Mouse (Mus musculus) CH12.LX (cell line): ENCODE results near the gene Grm8. TPM values are rescaled to one million over a fixed set of nuclear protein-coding genes. Genes with fewer than 3 reads are reported as not detected.

Experiments used
- DNase-seq: peaks from one replicate; pipeline ENCODE4 v3.0.0-alpha.2; 2013; ENCODE audit errors: extremely low read depth
- H3K27ac ChIP-seq: 2 replicates; pipeline ENCODE4 v1.5.1; 2012; ENCODE audit warnings: low read depth, mild to moderate bottlenecking, control low read depth, moderate library complexity; ENCODE audit not compliant: insufficient read depth
- H3K27me3 ChIP-seq: replicated peaks from 2 replicates; pipeline ENCODE3; 2012; ENCODE audit warnings: inconsistent platforms
- H3K36me3 ChIP-seq, 2 experiments: replicated peaks in 1 of 2; 2 replicates each; pipeline versions ENCODE3 to v1.6.1; 2012; ENCODE audit warnings: inconsistent platforms in 1 of 2, low read length in 1 of 2, mild to moderate bottlenecking in 1 of 2, mixed read lengths in 1 of 2, moderate library complexity in 1 of 2; ENCODE audit not compliant: control insufficient read depth in 1 of 2, insufficient read depth in 1 of 2
- H3K4me1 ChIP-seq, 2 experiments: 2 replicates each; pipeline ENCODE4 v1.6.1; 2012; ENCODE audit warnings: inconsistent platforms in 1 of 2, moderate library complexity in 1 of 2; ENCODE audit not compliant: insufficient read depth in 2 of 2, control insufficient read depth in 1 of 2
- H3K4me2 ChIP-seq: 2 replicates; pipeline ENCODE4 v1.6.1; 2012; ENCODE audit warnings: low read depth, mild to moderate bottlenecking, control low read depth; ENCODE audit not compliant: poor library complexity, insufficient read depth, severe bottlenecking
- H3K4me3 ChIP-seq, 3 experiments: fragments of 150-350 bp in 1 of 3; sonication (generic) in 1 of 3; replicated peaks in 1 of 3; 2 replicates each; pipeline versions ENCODE3 to v1.5.1; 2011 to 2012; ENCODE audit warnings: low read depth in 2 of 3, low read length in 2 of 3, mild to moderate bottlenecking in 2 of 3, moderate library complexity in 2 of 3, control low read depth in 1 of 3, improper control_type of control experiment in 1 of 3, inconsistent platforms in 1 of 3, mixed read lengths in 1 of 3; ENCODE audit not compliant: poor library complexity in 1 of 3
- H3K79me2 ChIP-seq: replicated peaks from 2 replicates; pipeline ENCODE4 v1.6.1; 2012; ENCODE audit warnings: mild to moderate bottlenecking, moderate library complexity; ENCODE audit not compliant: control insufficient read depth, poor library complexity, insufficient read depth, severe bottlenecking; ENCODE audit errors: extremely low read depth
- H3K9ac ChIP-seq: 2 replicates; pipeline ENCODE4 v1.6.1; 2012; ENCODE audit warnings: low read depth, mild to moderate bottlenecking, control low read depth, moderate library complexity; ENCODE audit not compliant: insufficient read depth
- H3K9me3 ChIP-seq: replicated peaks from 2 replicates; pipeline ENCODE3; 2012; ENCODE audit warnings: low read length, inconsistent platforms, mixed read lengths
- CHD1 ChIP-seq: IDR thresholded peaks from 2 replicates; pipeline ENCODE4 v1.6.1; 2012; ENCODE audit warnings: low read depth, low read length, improper control_type of control experiment, inconsistent platforms
- E2F4 ChIP-seq: IDR thresholded peaks from 2 replicates; pipeline ENCODE4 v1.6.1; 2011; ENCODE audit warnings: low read depth, low read length, improper control_type of control experiment; ENCODE audit not compliant: insufficient replicate concordance
- EP300 ChIP-seq: IDR thresholded peaks from 2 replicates; pipeline ENCODE4 v1.6.1; 2011; ENCODE audit warnings: low read length, improper control_type of control experiment
- ETS1 ChIP-seq: conservative IDR thresholded peaks from 2 replicates; pipeline ENCODE4 v1.6.1; 2012; ENCODE audit warnings: low read depth, mild to moderate bottlenecking, inconsistent platforms, low read length, improper control_type of control experiment, moderate library complexity
- GABPA ChIP-seq: IDR thresholded peaks from 2 replicates; pipeline ENCODE4 v1.6.1; 2012; ENCODE audit warnings: low read depth, low read length, improper control_type of control experiment, inconsistent platforms; ENCODE audit not compliant: insufficient replicate concordance
- JUN ChIP-seq: IDR thresholded peaks from 2 replicates; pipeline ENCODE4 v1.6.1; 2011; ENCODE audit warnings: low read depth, mild to moderate bottlenecking, low read length, improper control_type of control experiment, moderate library complexity; ENCODE audit not compliant: insufficient read depth
- JUND ChIP-seq: conservative IDR thresholded peaks from 2 replicates; pipeline ENCODE4 v1.6.1; 2011; ENCODE audit warnings: low read depth, low read length, improper control_type of control experiment
- MAFK ChIP-seq: IDR thresholded peaks from 2 replicates; pipeline ENCODE4 v1.6.1; 2011; ENCODE audit warnings: low read length, improper control_type of control experiment; ENCODE audit not compliant: insufficient replicate concordance
- MAX ChIP-seq: IDR thresholded peaks from 2 replicates; pipeline ENCODE4 v1.6.1; 2011; ENCODE audit warnings: low read length, improper control_type of control experiment
- MAZ ChIP-seq: IDR thresholded peaks from 2 replicates; pipeline ENCODE4 v1.6.1; 2012; ENCODE audit warnings: low read depth, mild to moderate bottlenecking, inconsistent platforms, low read length, improper control_type of control experiment, moderate library complexity
- MXI1 ChIP-seq: IDR thresholded peaks from 2 replicates; pipeline ENCODE4 v1.6.1; 2011; ENCODE audit warnings: mild to moderate bottlenecking, low read depth, low read length, improper control_type of control experiment
- NELFE ChIP-seq: IDR thresholded peaks from 2 replicates; pipeline ENCODE4 v1.6.1; 2011; ENCODE audit warnings: low read depth, low read length, improper control_type of control experiment
- POLR2A ChIP-seq: IDR thresholded peaks from 2 replicates; pipeline ENCODE4 v1.6.1; 2011; ENCODE audit warnings: low read depth, mild to moderate bottlenecking, improper control_type of control experiment, low read length
- SMC3 ChIP-seq: IDR thresholded peaks from 2 replicates; pipeline ENCODE4 v1.6.1; 2011; ENCODE audit warnings: low read depth, low read length, improper control_type of control experiment
- TCF12 ChIP-seq: IDR thresholded peaks from 2 replicates; pipeline ENCODE4 v1.6.1; 2014; ENCODE audit warnings: low read depth, mild to moderate bottlenecking, inconsistent platforms, low read length, improper control_type of control experiment
- USF1 ChIP-seq: IDR thresholded peaks from 2 replicates; pipeline ENCODE4 v1.6.1; 2014; ENCODE audit warnings: low read depth, mild to moderate bottlenecking, inconsistent platforms, low read length, improper control_type of control experiment
- ZC3H11A ChIP-seq: IDR thresholded peaks from 2 replicates; pipeline ENCODE4 v1.6.1; 2012; ENCODE audit warnings: low read depth, mild to moderate bottlenecking, inconsistent platforms, low read length, improper control_type of control experiment
- ZKSCAN1 ChIP-seq: IDR thresholded peaks from 2 replicates; pipeline ENCODE4 v1.6.1; 2012; ENCODE audit warnings: low read depth, inconsistent platforms, low read length, improper control_type of control experiment, borderline replicate concordance
- ZMIZ1 ChIP-seq: IDR thresholded peaks from 2 replicates; pipeline ENCODE4 v1.6.1; 2012; ENCODE audit warnings: low read depth, mild to moderate bottlenecking, inconsistent platforms, low read length, improper control_type of control experiment
- dilution Hi-C: fragments of 300-500 bp; cut with MboI; formaldehyde crosslinking; loops from 2 replicates; pipeline ENCODE4 v1.14.3; 2020; ENCODE audit warnings: low sequenced_read_pairs; ENCODE audit not compliant: extremely low pct_unique_long_range_greater_than_20kb, extremely low pct_ligation_motif_present
- in situ Hi-C: fragments of 300-500 bp; cut with MboI; formaldehyde crosslinking; loops from 3 replicates; pipeline ENCODE4 v1.14.3; 2019; ENCODE audit warnings: low sequenced_read_pairs, low pct_ligation_motif_present, low pct_unique_long_range_greater_than_20kb, mixed read lengths
- polyA plus RNA-seq: library from polyadenylated mRNA; unstranded; fragments of >175 nt; gene quantifications from 2 replicates; pipeline ENCODE4 v1.2.1, GENCODE M21; 2012; ENCODE audit warnings: low read depth; ENCODE audit not compliant: insufficient read length
- total RNA-seq, 2 experiments: library from RNA; depleted of rRNA; stranded (reverse); fragments of 300-350 nt in 1 of 2; fragments of >200 nt in 1 of 2; gene quantifications; 2 replicates each; pipeline ENCODE4 v1.2.3; 2012 to 2014

Grm8 gene
- total and polyA plus RNA-seq, 3 experiments, result 0.08 to 0.72 (median 0.21) TPM

DNA sequence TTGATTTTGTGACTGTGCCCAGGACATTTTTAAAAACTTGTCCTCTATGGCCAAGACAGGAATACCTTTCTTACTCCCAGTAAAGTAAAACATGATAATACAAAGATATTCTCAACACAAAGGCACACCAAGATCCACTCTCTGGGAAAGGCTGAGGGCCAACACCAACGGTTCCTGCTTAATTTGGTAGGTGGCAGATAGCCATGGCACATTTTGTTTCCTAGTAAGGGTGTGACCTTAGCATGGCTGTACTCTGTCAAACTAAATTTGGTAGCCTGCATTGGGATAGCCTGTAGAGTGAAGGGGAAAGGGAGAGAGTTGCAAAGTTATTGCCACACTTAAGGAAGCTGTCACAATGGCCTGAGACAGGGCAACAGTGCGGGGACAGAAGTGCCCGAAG lies 128.0 kb downstream of the Grm8 start:
- no peak overlapping the region for H3K27ac ChIP-seq
- in situ Hi-C loops (no loop called here), dilution Hi-C loops (no loop called here)
- H3K4me2 ChIP-seq, result no peak overlapping the region
- H3K79me2 ChIP-seq, result no peaks in the 10 kb centered on the region
- no peaks in the 10 kb centered on the region for H3K27me3 ChIP-seq
- H3K9me3 ChIP-seq, result no peaks in the 10 kb centered on the region
- no peaks in the 10 kb centered on the region for H3K4me1 ChIP-seq
- H3K4me3 ChIP-seq, result no peak overlapping the region
- TF ChIP-seq ZKSCAN1, result no peak
- no peak for TF ChIP-seq SMC3
- no peak for TF ChIP-seq POLR2A
- TF ChIP-seq JUND, result no peak
- TF ChIP-seq MAX, result no peak
- no peak for TF ChIP-seq CHD1
- no peak for TF ChIP-seq ZC3H11A
- TF ChIP-seq ETS1, result no peak
- TF ChIP-seq MAZ, result no peak
- TF ChIP-seq NELFE, result no peak
- TF ChIP-seq, all 38 proteins: peak for 0
- Histone ChIP-seq H3K36me3 (no peaks in the 10 kb centered on the region), H3K9ac (no peak overlapping the region)
- DNase-seq, result no peak

GRCm38 (mm10) chr6:27997250-27997649 lies 137.7 kb downstream of the Grm8 start:
- DNase-seq, result no peak

GRCm38 (mm10) chr6:27991241-27991640 lies 143.7 kb downstream of the Grm8 start:
- TF ChIP-seq NELFE, result no peak
- no peak for TF ChIP-seq ETS1
- TF ChIP-seq GABPA, result no peak
- no peak for TF ChIP-seq USF1
- no peak for TF ChIP-seq MXI1
- no peak for TF ChIP-seq JUN
- TF ChIP-seq E2F4, result no peak
- TF ChIP-seq EP300, result no peak
- no peak for TF ChIP-seq TCF12
- Histone ChIP-seq H3K27ac (no peak overlapping the region), H3K4me3 (no peak overlapping the region), H3K9ac (no peak overlapping the region), H3K4me1 (peaks cover 3 to 7% of the 10 kb centered on the region in 2 experiments; a peak in 2 of 4 replicates), H3K9me3 (no peaks in the 10 kb centered on the region), H3K27me3 (no peaks in the 10 kb centered on the region), H3K36me3 (no peaks in the 10 kb centered on the region), H3K4me2 (no peak overlapping the region), H3K79me2 (no peaks in the 10 kb centered on the region)
- dilution Hi-C loops (no loop called here), in situ Hi-C loops (loop anchor here (25.0 kb wide), 1 partner anchor 329 kb away; no protein-coding TSS in a partner anchor)
- no peak for DNase-seq

More at GRCm38 (mm10) chr6:27997250-27997649, 137.7 kb downstream of the Grm8 start:
- Histone ChIP-seq H3K36me3 (no peaks in the 10 kb centered on the region), H3K4me1 (peaks cover 2 to 7% of the 10 kb centered on the region in 2 experiments; a peak in 2 of 4 replicates), H3K27ac (no peak overlapping the region), H3K4me2 (no peak overlapping the region), H3K9me3 (no peaks in the 10 kb centered on the region), H3K9ac (no peak overlapping the region), H3K4me3 (no peak overlapping the region), H3K79me2 (no peaks in the 10 kb centered on the region), H3K27me3 (no peaks in the 10 kb centered on the region)
- TF ChIP-seq E2F4 (no peak), MAFK (no peak), POLR2A (no peak), ZMIZ1 (no peak)
- in situ Hi-C loops, result loop anchor here (25.0 kb wide), 1 partner anchor 335 kb away; no protein-coding TSS in a partner anchor
- dilution Hi-C loops, result no loop called here
